Mouse (Mus musculus): ENCODE results near the gene Itga9.
A peak's percentile ranks its signal among the peaks of the same experiment; 100 is the strongest.

The Itga9 gene

DNA sequence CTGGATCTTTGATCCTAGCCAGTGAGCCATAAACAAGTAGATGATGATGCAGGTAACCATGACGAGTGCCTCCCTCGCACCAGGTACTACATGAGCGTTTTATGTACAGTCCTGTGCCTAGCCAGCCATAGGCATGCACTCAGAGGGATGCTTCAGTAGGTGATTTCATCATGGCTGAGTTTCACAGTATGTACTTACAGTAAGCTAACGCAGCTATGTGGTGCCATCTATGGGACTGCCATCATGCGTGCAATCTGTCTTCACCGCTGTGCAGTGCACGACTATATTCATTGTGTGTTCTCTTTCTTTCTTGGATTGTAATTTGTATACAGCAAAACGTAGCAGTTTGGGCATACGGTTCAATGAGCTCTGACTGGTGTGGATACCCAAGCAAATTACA lies 77.9 kb downstream of the Itga9 start:
- no peak for DNase-seq (ENCODE audit: extremely low spot score, low read depth, low spot score)

DNA sequence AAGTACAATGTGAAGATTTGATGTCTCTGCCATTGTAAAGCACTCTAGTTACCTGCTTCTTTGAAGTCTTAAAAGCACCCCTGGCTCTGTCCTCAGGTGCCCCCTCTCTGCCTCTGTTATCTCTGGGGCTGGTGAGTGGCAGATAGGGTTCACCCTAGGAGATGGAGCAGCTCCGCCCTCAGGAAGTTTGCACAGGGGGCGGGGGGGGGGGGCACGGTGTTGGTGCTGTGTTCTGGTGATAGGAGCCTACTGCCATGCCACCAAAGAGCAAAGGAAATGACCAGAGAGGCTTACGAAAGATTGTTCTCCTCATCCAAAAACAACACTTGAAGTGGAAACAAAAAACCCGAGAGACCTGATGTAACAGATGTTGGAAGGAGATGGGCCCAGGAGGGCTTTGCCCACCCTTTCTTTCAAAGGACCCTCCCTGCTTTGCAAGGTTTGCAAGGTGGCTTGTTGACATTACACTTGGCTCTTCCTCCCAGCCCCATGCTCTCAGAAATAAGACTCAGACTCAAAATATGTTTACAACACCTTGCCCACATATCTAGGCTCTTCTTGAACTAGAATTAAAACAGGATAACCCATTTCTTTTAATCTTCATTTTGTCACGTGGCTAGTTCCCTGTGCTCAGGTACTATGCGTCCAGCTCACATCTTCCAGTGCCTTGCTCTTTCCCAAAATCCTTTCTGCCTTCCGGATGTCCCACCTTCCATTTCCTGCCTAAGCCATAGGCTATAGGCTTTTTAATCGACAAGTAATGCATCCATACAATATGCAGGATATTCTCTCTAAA lies 79.9 kb downstream of the Itga9 start:
- no peak for DNase-seq (ENCODE audit: extremely low spot score, low read depth, low spot score)

- no peak for DNase-seq (ENCODE audit: extremely low spot score, low read depth, low spot score)
Observed at GRCm38 (mm10) chr9:118688248-118688647, 81.8 kb downstream of the Itga9 start.

GRCm38 (mm10) chr9:118688921-118689451 lies 82.5 kb downstream of the Itga9 start:
- peak; percentile 77 for DNase-seq (ENCODE audit: extremely low spot score, low read depth, low spot score)

- DNase-seq (ENCODE audit: extremely low spot score, low read depth, low spot score): no peak
Observed at GRCm38 (mm10) chr9:118693256-118693655, 86.8 kb downstream of the Itga9 start.

GRCm38 (mm10) chr9:118694420-118694825 lies 87.9 kb downstream of the Itga9 start:
- no peak for DNase-seq (ENCODE audit: extremely low spot score, low read depth, low spot score)

DNA sequence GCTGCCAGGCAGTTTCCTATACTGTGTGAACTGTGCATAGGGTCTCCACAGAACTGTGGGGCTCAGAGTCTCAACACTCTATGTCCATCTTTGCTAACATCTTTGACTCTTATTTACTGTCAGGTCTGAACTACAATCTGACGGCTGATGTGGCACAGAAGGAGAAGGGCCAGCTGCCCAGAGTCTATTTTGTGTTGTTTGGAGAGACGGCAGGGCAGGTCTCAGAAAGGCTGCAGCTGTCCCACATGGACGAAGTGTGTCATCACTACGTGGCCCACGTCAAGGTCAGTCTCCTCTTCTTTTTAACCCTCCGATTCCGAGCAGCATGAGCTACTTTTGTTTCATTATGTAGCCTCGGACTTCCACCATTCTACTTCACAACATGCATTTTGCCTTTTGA lies 91.7 kb downstream of the Itga9 start:
- no peak for DNase-seq (ENCODE audit: extremely low spot score, low read depth, low spot score)

DNA sequence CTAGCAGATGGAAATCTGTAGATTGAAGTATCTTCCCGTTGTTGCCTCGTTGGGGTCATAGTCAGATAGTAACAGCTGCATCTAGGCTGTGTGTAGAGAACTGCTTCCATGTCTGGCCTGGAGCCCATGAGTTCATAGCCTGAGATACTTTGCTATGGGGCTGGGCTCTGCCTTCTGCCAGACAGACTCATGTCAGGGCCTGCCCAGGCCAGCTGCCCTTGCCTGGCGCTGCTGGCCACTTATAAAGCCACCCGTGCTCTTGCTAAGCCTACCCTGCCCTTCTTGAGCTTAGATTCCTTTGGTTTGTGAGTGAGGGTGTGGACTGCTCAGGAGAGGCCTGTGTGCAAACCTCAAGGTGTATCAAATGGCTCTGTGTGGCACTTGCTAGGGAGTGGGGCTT lies 93.2 kb downstream of the Itga9 start:
- no peak for DNase-seq (ENCODE audit: extremely low spot score, low read depth, low spot score)

- no peak for DNase-seq (ENCODE audit: extremely low spot score, low read depth, low spot score)
Observed at GRCm38 (mm10) chr9:118700889-118701288, 94.4 kb downstream of the Itga9 start.

DNA sequence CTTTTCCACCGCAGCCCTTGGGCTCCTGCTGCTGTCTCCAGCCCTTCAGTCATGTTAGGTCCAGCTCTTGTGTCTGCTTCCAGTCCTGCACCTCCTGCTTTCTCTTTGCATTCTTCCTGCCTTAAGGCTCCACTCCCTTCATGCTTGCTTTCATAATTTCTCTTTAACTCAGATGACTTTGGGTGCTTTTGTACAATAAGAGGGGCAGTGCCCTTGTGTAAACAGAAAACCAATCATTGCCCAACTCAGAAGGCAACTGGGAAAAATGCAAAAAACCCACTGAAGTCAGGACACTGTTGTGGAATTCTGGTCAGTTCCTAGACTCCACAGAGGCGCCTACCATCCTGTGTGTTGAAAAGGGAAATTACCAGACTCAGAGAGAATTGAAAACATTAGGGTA lies 95.3 kb downstream of the Itga9 start:
- DNase-seq (ENCODE audit: extremely low spot score, low read depth, low spot score): no peak

- no peak for DNase-seq (ENCODE audit: extremely low spot score, low read depth, low spot score)
Observed at GRCm38 (mm10) chr9:118703146-118703545, 96.7 kb downstream of the Itga9 start.

DNA sequence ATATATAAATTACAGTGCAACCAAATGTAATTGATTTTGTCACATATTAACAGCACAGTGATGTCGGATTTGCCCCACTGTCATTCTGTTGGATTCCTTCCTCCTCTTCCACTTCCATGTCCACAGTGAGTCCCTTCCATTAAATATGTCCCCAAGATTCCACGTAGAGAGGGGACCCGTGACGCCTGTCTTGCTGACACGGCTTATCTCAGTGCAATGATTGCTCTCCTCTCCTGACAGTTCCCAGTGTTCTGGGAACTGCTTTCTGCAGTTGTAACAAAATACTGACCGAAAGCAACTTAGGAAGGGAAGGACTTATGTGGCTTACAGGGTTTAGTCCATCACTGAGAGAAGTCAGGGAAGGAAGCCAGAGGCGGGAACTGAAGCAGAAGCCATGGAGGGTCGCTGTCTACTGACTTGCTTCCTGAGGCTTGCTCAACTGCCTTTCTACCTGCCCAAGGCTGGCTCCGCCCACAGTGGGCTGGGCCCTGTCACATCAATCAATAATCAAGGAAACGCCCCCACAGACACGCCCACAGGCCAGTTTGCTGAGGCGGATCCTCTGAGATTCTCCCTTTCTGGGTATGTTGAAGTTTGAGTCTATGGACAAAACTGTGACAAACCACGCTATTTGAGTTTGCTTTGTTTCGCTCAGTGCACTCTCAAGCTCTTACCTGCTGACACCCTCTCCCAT lies 99.0 kb downstream of the Itga9 start:
- DNase-seq (ENCODE audit: extremely low spot score, low read depth, low spot score): no peak

DNA sequence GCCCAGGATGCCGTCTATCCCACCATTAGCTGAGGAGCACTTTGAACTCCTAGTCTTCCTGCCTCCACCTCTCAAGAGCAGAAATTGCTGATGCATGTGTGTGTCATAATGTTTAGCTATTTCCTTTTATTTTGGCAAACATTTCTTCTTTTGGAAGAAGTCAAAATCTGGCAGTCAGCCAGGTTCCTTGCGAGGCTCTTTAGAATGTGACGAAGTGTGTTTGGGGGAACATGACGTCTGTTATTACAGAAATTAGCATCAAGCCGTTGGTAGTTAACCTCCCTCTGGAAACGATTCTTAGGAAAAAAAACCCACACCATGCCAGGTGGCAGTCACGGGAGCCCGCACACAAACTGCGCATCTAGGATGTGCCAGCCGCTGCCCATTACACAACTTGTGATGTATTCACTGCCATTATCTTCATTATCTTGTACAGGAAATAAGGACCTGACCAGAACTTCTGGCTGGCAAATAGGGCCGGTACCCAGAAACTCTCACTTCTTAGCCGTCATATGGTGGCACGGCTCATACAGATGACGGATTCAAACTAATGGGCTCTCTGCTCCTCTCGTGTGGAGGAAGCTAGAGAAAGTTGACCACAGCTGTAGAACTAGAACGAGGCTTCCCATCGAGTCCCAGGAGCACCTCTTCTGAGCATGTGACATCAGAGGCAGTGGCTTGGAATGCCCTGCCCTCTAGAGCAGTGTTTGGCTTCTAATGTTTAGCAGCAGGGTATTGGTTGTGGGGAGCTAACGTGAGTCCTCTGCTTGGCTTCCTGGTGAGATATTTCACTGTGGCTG lies 99.9 kb downstream of the Itga9 start:
- DNase-seq (ENCODE audit: extremely low spot score, low read depth, low spot score): no peak

GRCm38 (mm10) chr9:118710625-118711024 lies 104.1 kb downstream of the Itga9 start:
- DNase-seq (ENCODE audit: extremely low spot score, low read depth, low spot score): no peak

- no peak for DNase-seq (ENCODE audit: extremely low spot score, low read depth, low spot score)
Observed at GRCm38 (mm10) chr9:118711749-118712148, 105.3 kb downstream of the Itga9 start.

GRCm38 (mm10) chr9:118713515-118713914 lies 107.0 kb downstream of the Itga9 start:
- no peak for DNase-seq (ENCODE audit: extremely low spot score, low read depth, low spot score)

GRCm38 (mm10) chr9:118714536-118714935 lies 108.0 kb downstream of the Itga9 start:
- no peak for DNase-seq (ENCODE audit: extremely low spot score, low read depth, low spot score)

DNA sequence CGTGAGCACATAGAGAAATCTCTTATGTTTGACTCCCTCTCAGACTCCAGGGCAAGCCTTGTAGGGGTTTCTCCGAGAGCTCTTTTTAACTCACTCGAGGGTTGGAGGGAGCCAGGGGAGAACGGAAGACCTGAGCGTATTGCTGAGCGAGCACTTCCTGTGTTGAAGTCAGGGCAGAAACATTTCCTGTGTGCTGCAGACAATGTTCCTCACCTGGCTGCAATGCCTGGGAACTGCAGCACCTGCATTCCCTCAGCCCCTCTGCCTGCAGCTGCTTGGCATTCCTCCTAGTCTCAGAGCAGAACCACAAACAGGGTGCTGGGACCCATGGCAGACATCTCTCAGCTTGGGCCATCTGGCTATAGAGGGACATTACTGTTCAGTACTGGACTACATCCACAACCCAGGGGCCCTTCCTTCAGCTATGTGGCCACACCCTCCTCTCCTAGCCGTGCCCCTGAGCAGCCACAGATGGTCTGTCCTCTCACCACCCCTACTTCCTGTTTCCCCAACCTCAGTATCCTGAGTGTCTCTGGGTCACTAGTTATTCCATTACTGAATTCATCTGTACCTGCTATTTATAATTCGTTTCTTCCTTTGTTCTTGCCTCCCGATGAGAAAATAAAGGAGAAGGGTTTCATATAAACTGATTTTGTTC lies 109.6 kb downstream of the Itga9 start:
- no peak for DNase-seq (ENCODE audit: extremely low spot score, low read depth, low spot score)

DNA sequence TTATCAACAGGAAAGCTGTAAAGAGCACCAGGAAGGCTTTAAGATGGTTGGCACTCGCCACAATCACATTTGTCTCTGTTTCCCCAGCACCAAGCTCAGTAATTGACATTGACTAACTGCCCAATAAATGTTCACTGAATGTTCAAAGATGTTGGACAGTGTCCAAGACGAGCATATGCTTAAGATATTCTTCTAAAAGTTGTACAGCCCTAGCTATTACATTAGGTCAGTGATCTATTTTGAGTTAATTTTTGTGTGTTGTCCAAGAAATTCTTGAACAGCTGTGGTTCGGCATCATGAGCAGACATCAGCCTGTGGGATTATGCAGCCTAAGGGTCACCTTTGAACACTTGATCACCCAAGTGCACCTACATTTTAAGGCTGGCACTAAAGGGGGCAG lies 110.9 kb downstream of the Itga9 start:
- no peak for DNase-seq (ENCODE audit: extremely low spot score, low read depth, low spot score)

GRCm38 (mm10) chr9:118718511-118718910 lies 112.0 kb downstream of the Itga9 start:
- DNase-seq (ENCODE audit: extremely low spot score, low read depth, low spot score): no peak

DNA sequence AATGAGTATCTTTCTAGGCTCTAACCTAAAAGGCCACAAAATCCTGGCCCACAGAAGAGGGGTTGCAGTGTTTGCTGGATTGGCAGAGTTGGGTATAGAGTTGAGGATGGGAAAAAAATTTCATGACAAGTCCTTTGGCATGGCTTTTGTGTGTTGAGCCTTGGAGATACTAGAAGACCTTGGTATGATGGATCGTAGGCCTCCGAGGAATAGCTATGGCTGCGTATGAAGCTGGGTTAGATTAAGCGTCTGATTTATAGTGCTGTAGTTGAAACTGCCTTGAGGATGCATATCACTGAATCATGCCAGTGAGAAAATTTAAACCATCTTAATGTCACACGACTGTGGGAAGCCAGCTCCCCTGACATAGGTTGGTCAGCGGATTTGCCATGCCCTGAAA lies 114.6 kb downstream of the Itga9 start:
- no peak for DNase-seq (ENCODE audit: extremely low spot score, low read depth, low spot score)
